Mouse (Mus musculus): ENCODE data around the gene Rdh7.
"Not testable (repeated sequence)": the region's sequence is repeated elsewhere in the genome, so short reads cannot be mapped to it uniquely, and the experiment has no call there.

Gene Rdh7

GRCm38 (mm10) chr10:127891481-127891880 is 2.9 kb upstream of the Rdh7 start:
- no peak for DNase-seq

- DNase-seq: no peak
These were observed 1.6 kb downstream of the Rdh7 start for GRCm38 (mm10) chr10:127886971-127887370.

GRCm38 (mm10) chr10:127886551-127886950 is 2.1 kb downstream of the Rdh7 start:
- no peak for DNase-seq

- DNase-seq: peak; percentile 26
These were observed 7.6 kb downstream of the Rdh7 start for GRCm38 (mm10) chr10:127881041-127881440.

- DNase-seq: peak; percentile 25
These were observed 9.4 kb downstream of the Rdh7 start for GRCm38 (mm10) chr10:127879155-127879688.

GRCm38 (mm10) chr10:127878262-127879057 is 10.2 kb downstream of the Rdh7 start:
- DNase-seq: peak; percentile 33

- peak; percentile 54 for DNase-seq
These were observed 10.9 kb downstream of the Rdh7 start for GRCm38 (mm10) chr10:127877681-127878080.

GRCm38 (mm10) chr10:127872484-127872883 is 16.1 kb downstream of the Rdh7 start:
- peak; percentile 22 for DNase-seq

GRCm38 (mm10) chr10:127866232-127866631 is 22.4 kb downstream of the Rdh7 start, which contains the start of gene Rdh16f2:
Gene Rdh16f2 (plus strand): TSS chr10:127866474.
- DNase-seq: no peak

- no peak for DNase-seq
These were observed 23.7 kb downstream of the Rdh7 start for GRCm38 (mm10) chr10:127864931-127865330.

GRCm38 (mm10) chr10:127856376-127856775 is 32.2 kb downstream of the Rdh7 start:
- DNase-seq: no peak

- DNase-seq: no peak
These were observed 39.0 kb downstream of the Rdh7 start, which contains the start of gene Rdh19 for GRCm38 (mm10) chr10:127849628-127850027. Gene Rdh19 (plus strand): TSS chr10:127849928.

GRCm38 (mm10) chr10:127848089-127848488 is 40.5 kb downstream of the Rdh7 start:
- no peak for DNase-seq

- DNase-seq: not testable (repeated sequence)
These were observed 42.7 kb downstream of the Rdh7 start for GRCm38 (mm10) chr10:127845945-127846344.

- no peak for DNase-seq
These were observed 47.8 kb downstream of the Rdh7 start for GRCm38 (mm10) chr10:127840776-127841175.

GRCm38 (mm10) chr10:127838539-127838938 is 50.1 kb downstream of the Rdh7 start:
- no peak for DNase-seq

- not testable (repeated sequence) for DNase-seq
These were observed 50.8 kb downstream of the Rdh7 start for GRCm38 (mm10) chr10:127837793-127838192.

- DNase-seq: no peak
These were observed 53.3 kb downstream of the Rdh7 start for GRCm38 (mm10) chr10:127835292-127835691.

GRCm38 (mm10) chr10:127834186-127834585 is 54.4 kb downstream of the Rdh7 start:
- DNase-seq: not testable (repeated sequence)

Data from lung, postnatal 10 days (tissue).